Mouse (Mus musculus) adipose tissue, adult 10 weeks (tissue): ENCODE results near the gene Svs2. TPM values are rescaled to one million over a fixed set of nuclear protein-coding genes. Genes with fewer than 3 reads are reported as not detected.

Experiments
- polyA plus RNA-seq: library from polyadenylated mRNA; stranded (reverse); fragments of 350-450 nt; fragmentation: Illumina TruSeq; extraction: RNeasy Lipid Tissue Mini Kit (QIAGEN cat#74804); gene quantifications from one replicate; pipeline ENCODE4 v1.2.3, GENCODE M21; 2014; ENCODE audit warnings: low read depth, low replicate concordance

The Svs2 gene
- polyA plus RNA-seq: not detected

GRCm38 (mm10) chr2:164238366-164238765, at the start of gene Svs2:
TSS of gene Svs2 (minus strand) at chr2:164238466.

GRCm38 (mm10) chr2:164278359-164278758, 40.1 kb upstream of the Svs2 start, which contains the start of gene Svs4:
TSS of gene Svs4 (minus strand) at chr2:164278459.

GRCm38 (mm10) chr2:164256540-164256939, 18.3 kb upstream of the Svs2 start, which contains the start of gene Svs3b:
TSS of gene Svs3b (minus strand) at chr2:164256640.

GRCm38 (mm10) chr2:164221522-164221921, 16.7 kb downstream of the Svs2 start, which contains the start of gene Wfdc15b:
TSS of gene Wfdc15b (minus strand) at chr2:164221660.

GRCm38 (mm10) chr2:164199626-164200327, 38.5 kb downstream of the Svs2 start, which contains the start of gene Wfdc15a:
TSS of gene Wfdc15a (minus strand) at chr2:164200130.

GRCm38 (mm10) chr2:164190576-164190975, 47.7 kb downstream of the Svs2 start, which contains the start of gene Wfdc12:
TSS of gene Wfdc12 (minus strand) at chr2:164190608.

Other genes with a start within 250 kb of the Svs2 start
- 238 TPM for gene Ywhab, start 243.5 kb downstream of the Svs2 start, polyA plus RNA-seq
- 55.3 TPM for gene Pabpc1l, start 213.0 kb downstream of the Svs2 start, polyA plus RNA-seq
- 20.6 TPM for gene Stk4, start 168.1 kb downstream of the Svs2 start, polyA plus RNA-seq
- gene Tomm34, start 167.3 kb downstream of the Svs2 start, polyA plus RNA-seq: 48.6 TPM
- 0.29 TPM for gene Kcns1, start 67.4 kb downstream of the Svs2 start, polyA plus RNA-seq
- gene Wfdc5, start 55.7 kb downstream of the Svs2 start, polyA plus RNA-seq: not detected
- not detected for gene Wfdc12, start 47.9 kb downstream of the Svs2 start, polyA plus RNA-seq
- gene Wfdc15a, start 38.3 kb downstream of the Svs2 start, polyA plus RNA-seq: 5.9 TPM
- gene Wfdc15b, start 16.8 kb downstream of the Svs2 start, polyA plus RNA-seq: 738 TPM
- not detected for gene Svs3b, start 18.2 kb upstream of the Svs2 start, polyA plus RNA-seq
- gene Svs4, start 40.0 kb upstream of the Svs2 start, polyA plus RNA-seq: not detected
- gene Svs3a, start 50.8 kb upstream of the Svs2 start, polyA plus RNA-seq: not detected
- not detected for gene Svs6, start 78.3 kb upstream of the Svs2 start, polyA plus RNA-seq
- gene Svs5, start 94.3 kb upstream of the Svs2 start, polyA plus RNA-seq: 1.8 TPM
- 110 TPM for gene Slpi, start 150.6 kb upstream of the Svs2 start, polyA plus RNA-seq
- not detected for gene Rbpjl, start 164.7 kb upstream of the Svs2 start, polyA plus RNA-seq
- gene Matn4, start 166.7 kb upstream of the Svs2 start, polyA plus RNA-seq: 1.1 TPM
- 26.4 TPM for gene Sdc4, start 205.4 kb upstream of the Svs2 start, polyA plus RNA-seq
- 31.9 TPM for gene Sys1, start 218.5 kb upstream of the Svs2 start, polyA plus RNA-seq
- not detected for gene Gm20458, start 222.5 kb upstream of the Svs2 start, polyA plus RNA-seq
- gene Trp53tg5, start 235.3 kb upstream of the Svs2 start, polyA plus RNA-seq: 2.1 TPM
- gene Dbndd2, start 247.6 kb upstream of the Svs2 start, polyA plus RNA-seq: 18.9 TPM